Mouse (Mus musculus) kidney, postnatal 0 days (tissue): ENCODE measurements at regions not wholly inside any gene's neighbourhood (a gene's known extent, or its start where the extent isn't known, plus 50 kb on each side); places are given as distances from the start of the nearest gene placed in this dataset.

Experiments
- ATAC-seq: fragments of 200-750 bp; cut with Nextera tagmentation; replicated peaks from 2 replicates; pipeline ENCODE4 v1.8.0; 2017; ENCODE audit warnings: low read depth, moderate number of reproducible peaks, moderate TSS enrichment, moderate library complexity; ENCODE audit not compliant: low FRiP score
- DNase-seq: peaks from one replicate; pipeline ENCODE4 v3.0.0-alpha.2; 2016; ENCODE audit warnings: low spot score
- H3K27ac ChIP-seq: fragments of 300-500 bp; sonication (generic); 2 replicates; pipeline ENCODE4 v1.5.1; 2014; ENCODE audit warnings: mild to moderate bottlenecking
- H3K27me3 ChIP-seq: fragments of 300-500 bp; sonication (generic); 2 replicates; pipeline ENCODE4 v1.6.1; 2014; ENCODE audit warnings: low read length, mixed read lengths; ENCODE audit not compliant: insufficient read depth
- H3K36me3 ChIP-seq: fragments of 300-500 bp; sonication (generic); 2 replicates; pipeline ENCODE4 v1.6.1; 2014; ENCODE audit warnings: low read length, mixed read lengths; ENCODE audit not compliant: insufficient read depth
- H3K4me1 ChIP-seq: fragments of 300-500 bp; sonication (generic); replicated peaks from 2 replicates; pipeline ENCODE4 v1.6.1; 2014; ENCODE audit warnings: antibody characterized with exemption, low read length, mixed read lengths; ENCODE audit not compliant: insufficient read depth
- H3K4me2 ChIP-seq: fragments of 300-500 bp; sonication (generic); 2 replicates; pipeline ENCODE4 v1.6.1; 2014; ENCODE audit warnings: mild to moderate bottlenecking, low read length, moderate library complexity, mixed read lengths
- H3K4me3 ChIP-seq: fragments of 300-500 bp; sonication (generic); replicated peaks from 2 replicates; pipeline ENCODE4 v1.5.1; 2014; ENCODE audit warnings: low read depth, low read length
- H3K9ac ChIP-seq: fragments of 300-500 bp; sonication (generic); 2 replicates; pipeline ENCODE4 v1.6.1; 2014; ENCODE audit warnings: low read depth, low read length
- H3K9me3 ChIP-seq: fragments of 300-500 bp; sonication (generic); replicated peaks from 2 replicates; pipeline ENCODE4 v1.6.1; 2016; ENCODE audit warnings: low read length, inconsistent platforms, mixed read lengths
- CTCF ChIP-seq: IDR thresholded peaks from 2 replicates; pipeline ENCODE4 v1.5.1; 2016; ENCODE audit warnings: antibody characterized with exemption, low read depth, mild to moderate bottlenecking, moderate library complexity
- WGBS: fragments of 180-500 bp; shearing (Covaris S2); extraction: QIAGEN DNeasy Blood & Tissue Kit; methylation state at CpG from one replicate; pipeline ENCODE4 v1.1.7; 2014; 5-methylcytosine and 5-hydroxymethylcytosine counted together

DNA sequence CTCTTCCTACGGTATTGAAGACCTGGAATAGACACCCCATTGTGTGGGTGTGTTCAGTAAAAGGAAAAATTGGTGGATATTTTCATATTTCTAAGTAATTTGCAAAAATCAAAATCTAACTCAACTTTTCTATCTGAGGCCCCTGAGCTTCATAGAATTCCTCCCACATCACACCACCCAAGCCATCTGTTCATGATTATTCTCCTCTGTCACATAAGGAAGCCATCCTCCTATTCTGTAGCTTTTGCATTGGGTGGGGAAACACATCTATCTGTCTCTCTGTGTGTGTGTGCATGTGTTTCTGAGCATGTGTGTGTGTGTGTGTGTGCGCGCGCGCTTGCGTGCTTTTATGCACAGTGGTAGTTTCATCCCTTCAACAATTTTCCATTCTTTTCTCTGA, 954.0 kb downstream of the A830018L16Rik start:
- Histone ChIP-seq H3K9ac (no peak overlapping the region), H3K9me3 (no peaks in the 10 kb centered on the region), H3K27me3 (no peaks in the 10 kb centered on the region), H3K4me3 (no peak overlapping the region), H3K36me3 (no peaks in the 10 kb centered on the region), H3K4me2 (no peak overlapping the region), H3K27ac (no peak overlapping the region), H3K4me1 (no peaks in the 10 kb centered on the region)
- DNase-seq, result no peak
- TF ChIP-seq CTCF, result no peak
- no peak for ATAC-seq
- whole genome bisulfite sequencing, result 97% methylated on average over 6 of the region's 6 CpGs

DNA sequence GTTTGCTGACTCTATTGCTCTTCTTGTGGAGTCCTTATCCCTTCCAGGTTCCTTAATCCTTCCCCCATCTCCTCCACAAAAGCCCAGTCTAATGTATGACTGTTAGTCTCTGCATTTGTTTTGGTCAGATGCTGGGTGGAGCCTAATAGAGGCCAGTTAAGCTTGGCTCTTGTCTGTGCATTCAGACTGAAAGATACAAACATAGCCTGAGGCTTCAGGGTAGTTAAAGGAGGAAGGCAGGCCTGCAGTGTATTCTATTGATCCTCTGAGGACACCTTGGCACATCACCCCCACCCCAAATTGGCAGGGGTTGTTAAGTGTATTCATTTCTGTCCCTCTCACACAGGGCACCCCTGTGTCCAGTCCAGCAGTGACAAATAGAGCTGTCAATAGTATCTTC, 959.1 kb downstream of the A830018L16Rik start:
- H3K4me3 ChIP-seq, result no peak overlapping the region

DNA sequence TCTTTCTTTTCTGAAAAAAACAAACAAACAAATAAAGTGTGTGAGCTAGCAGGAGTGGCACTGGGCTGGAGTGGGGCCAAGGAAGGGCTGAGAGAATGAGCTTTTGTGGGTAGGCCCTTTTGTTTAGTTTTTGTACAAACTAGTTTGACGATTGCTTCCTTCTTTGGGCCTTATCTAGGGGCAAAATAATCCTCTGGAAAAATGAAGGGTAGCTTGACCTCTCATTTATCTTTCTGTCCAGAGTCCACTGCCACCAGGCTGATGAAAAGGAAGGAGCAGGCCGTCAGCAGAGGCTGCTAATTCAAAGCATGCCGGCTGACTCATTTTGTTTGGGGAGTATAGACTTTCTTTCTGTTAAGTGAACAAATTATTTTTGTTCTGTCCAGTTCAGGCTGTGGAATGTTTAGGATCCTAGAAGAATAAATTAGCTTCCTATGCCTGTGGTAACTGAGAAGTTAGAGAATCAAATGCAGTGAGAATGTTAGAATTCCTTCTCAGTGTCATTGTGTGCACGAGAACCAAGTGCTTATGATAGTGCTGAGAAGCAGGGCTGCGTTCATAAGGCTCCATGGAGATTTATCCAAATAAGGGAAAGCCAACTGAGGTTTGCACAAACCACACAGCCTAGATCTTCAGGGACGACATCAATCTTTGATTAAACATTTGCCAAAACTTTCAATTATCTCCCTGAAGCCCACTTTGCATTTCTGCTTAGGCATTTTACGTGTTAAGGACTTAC, 984.4 kb downstream of the A830018L16Rik start:
- Histone ChIP-seq H3K4me3 (no peak overlapping the region), H3K27ac (0 out of 2 replicates have a peak overlapping the region, but pooled peaks have one; percentile 28), H3K4me2 (no peak overlapping the region), H3K9me3 (no peaks in the 10 kb centered on the region), H3K27me3 (no peaks in the 10 kb centered on the region), H3K36me3 (no peaks in the 10 kb centered on the region), H3K9ac (no peak overlapping the region), H3K4me1 (no peaks in the 10 kb centered on the region)
- TF ChIP-seq CTCF, result no peak
- ATAC-seq (no peak), DNase-seq (peak; percentile 52)
- 22% methylated on average over 7 of the region's 7 CpGs for WGBS

More for the DNA sequence above, 959.1 kb downstream of the A830018L16Rik start:
- Histone ChIP-seq H3K4me2 (no peak overlapping the region), H3K9me3 (no peaks in the 10 kb centered on the region), H3K27me3 (no peaks in the 10 kb centered on the region), H3K36me3 (no peaks in the 10 kb centered on the region), H3K9ac (no peak overlapping the region), H3K4me1 (no peaks in the 10 kb centered on the region), H3K27ac (no peak overlapping the region)
- ATAC-seq, result no peak
- no peak for TF ChIP-seq CTCF
- no peak for DNase-seq

DNA sequence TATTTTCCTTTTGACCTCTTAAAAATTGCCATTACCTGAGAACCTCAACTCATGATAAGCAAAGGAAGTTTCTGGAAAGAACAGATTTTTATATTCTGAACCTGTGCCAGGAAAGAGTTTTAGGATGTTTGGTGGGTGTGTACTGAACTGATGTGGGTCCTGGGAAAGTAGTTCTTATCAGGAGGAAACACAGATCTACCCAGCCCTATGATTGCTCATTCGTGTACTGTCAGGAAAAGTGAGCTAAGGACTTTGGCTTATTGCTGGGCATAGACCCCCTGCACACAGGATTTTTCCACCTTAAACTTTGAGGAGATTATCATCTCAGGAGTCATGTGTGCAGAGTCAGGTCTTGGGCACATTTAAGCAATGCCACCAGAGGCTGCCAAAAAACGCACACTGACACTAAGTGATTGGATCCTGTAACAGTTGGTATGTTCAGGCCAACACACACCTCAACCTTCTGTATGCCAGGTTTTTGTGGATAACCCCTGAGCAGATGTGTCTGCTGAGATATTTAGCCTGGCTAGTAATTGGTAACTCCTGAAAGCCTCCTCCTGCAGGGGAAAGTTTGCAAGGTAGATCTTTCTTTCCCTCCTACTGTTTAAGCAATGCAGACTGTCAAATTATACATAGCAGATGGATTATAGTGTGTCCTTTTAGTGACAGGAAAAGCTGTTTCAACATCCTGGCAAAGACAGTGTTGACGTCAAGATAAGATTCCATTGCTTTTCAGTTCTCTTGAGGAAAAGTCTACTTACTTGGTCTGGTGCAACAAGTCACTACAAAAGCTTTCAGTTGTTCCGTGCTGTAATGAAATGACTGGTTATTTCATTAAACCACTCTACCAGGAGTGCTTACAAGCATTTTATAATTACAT, 991.7 kb downstream of the A830018L16Rik start:
- DNase-seq (peak; percentile 48), ATAC-seq (no peak)
- H3K27ac ChIP-seq, result no peak overlapping the region
- no peak overlapping the region for H3K4me3 ChIP-seq
- no peaks in the 10 kb centered on the region for H3K9me3 ChIP-seq
- H3K9ac ChIP-seq, result no peak overlapping the region
- 59% methylated on average over 4 of the region's 4 CpGs for WGBS
- no peak for TF ChIP-seq CTCF
- no peaks in the 10 kb centered on the region for H3K4me1 ChIP-seq
- H3K27me3 ChIP-seq, result no peaks in the 10 kb centered on the region
- H3K36me3 ChIP-seq, result no peaks in the 10 kb centered on the region
- H3K4me2 ChIP-seq, result no peak overlapping the region

DNA sequence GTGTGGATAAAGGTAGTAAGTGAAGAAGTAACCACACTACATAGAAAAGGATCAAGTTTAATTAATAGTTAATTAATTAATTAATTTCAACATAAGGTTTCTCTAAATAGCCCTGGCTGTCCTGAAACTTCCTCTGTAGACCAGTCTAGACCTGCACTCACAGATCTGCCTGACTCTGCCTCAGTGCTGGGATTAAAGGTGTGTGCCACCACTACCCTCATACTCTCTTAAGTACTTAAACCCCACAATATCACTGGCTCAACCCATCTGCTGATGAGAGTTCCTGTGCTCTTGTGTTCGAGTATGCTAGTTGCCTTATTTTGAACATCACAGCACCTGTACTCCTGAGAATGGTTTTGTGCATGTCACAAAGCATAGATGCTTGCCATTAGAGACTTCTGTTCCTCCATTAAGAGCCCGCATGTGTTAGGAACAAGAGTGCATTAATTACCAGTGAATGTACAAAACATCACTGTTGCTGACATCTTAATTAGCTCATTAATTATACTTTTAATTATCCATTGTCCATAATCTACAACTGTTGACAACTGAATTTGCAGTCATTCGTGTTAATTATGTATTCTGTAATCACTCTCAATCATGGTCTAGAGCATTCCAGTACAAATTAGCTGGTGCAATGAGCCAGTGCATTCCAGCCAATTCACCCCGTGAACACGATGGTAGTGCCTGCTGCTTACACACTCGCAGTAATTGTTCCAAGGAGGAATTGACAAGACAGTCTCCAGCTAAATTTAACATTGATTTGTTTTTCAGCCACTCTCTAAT, 996.0 kb downstream of the A830018L16Rik start:
- Histone ChIP-seq H3K36me3 (no peaks in the 10 kb centered on the region), H3K9ac (no peak overlapping the region), H3K4me3 (no peak overlapping the region), H3K27ac (no peak overlapping the region), H3K27me3 (no peaks in the 10 kb centered on the region), H3K4me2 (no peak overlapping the region), H3K4me1 (no peaks in the 10 kb centered on the region), H3K9me3 (no peaks in the 10 kb centered on the region)
- ATAC-seq, result no peak
- 56% methylated on average over 6 of the region's 6 CpGs for WGBS
- DNase-seq, result no peak
- TF ChIP-seq CTCF, result no peak

DNA sequence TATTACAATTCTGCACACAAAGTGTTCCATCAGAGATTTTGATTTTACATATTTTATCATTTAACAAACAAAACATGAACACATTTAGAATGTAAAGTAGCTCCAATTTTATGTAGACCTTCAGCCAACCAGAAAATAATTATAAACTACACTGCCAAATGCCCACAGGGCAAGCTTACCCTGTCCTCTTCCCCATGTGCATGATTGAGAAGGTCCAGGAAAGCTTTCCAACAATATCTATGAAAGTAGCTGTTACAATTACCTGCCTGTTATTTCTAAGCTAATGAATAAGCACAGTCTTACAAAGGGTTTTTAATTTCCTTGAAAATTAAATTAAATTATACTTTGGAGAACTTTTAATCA, 996.6 kb downstream of the A830018L16Rik start:
- no peak overlapping the region for H3K4me3 ChIP-seq
- no peak for ATAC-seq

More for the DNA sequence above, 996.6 kb downstream of the A830018L16Rik start:
- no peak for TF ChIP-seq CTCF
- H3K27ac ChIP-seq, result no peak overlapping the region
- no peaks in the 10 kb centered on the region for H3K36me3 ChIP-seq
- H3K9me3 ChIP-seq, result no peaks in the 10 kb centered on the region
- no peak overlapping the region for H3K4me2 ChIP-seq
- H3K4me1 ChIP-seq, result no peaks in the 10 kb centered on the region
- no peak overlapping the region for H3K9ac ChIP-seq
- H3K27me3 ChIP-seq, result no peaks in the 10 kb centered on the region
- DNase-seq, result no peak
